Mouse (Mus musculus) liver, adult (tissue): ENCODE measurements at regions not wholly inside any gene's neighbourhood (a gene's known extent, or its start where the extent isn't known, plus 50 kb on each side); places are given as distances from the start of the nearest gene placed in this dataset.

Experiments used
- GATA4 ChIP-seq: IDR thresholded peaks from 2 replicates; pipeline ENCODE4 v1.6.1; 2014; ENCODE audit warnings: mild to moderate bottlenecking, low read length; ENCODE audit not compliant: insufficient replicate concordance

GRCm38 (mm10) chr6:126481257-126481656 lies 54.0 kb downstream of the Kcna5 start:
- TF ChIP-seq GATA4 = no peak

GRCm38 (mm10) chr6:126477506-126477905 lies 57.7 kb downstream of the Kcna5 start:
- no peak for TF ChIP-seq GATA4

DNA sequence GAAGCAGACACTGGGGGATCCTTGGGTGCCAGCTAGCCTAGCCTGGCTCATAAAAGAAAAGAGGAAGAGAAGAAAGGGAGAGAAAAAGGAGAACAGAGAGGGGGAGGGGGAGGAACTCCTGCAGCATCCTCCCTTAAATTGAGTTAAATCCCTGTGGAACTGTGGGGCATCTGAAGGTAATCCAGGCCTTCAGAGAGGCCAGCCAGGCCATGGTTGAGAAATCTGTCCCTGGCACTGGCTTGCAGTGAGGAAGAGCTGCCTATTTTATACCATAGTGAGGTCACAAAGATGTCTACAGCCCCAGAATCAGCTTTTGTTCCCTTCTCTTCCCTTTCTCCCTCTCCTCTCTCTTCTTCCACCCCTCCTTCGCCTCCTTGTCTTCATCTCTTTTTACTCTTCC lies 58.5 kb downstream of the Kcna5 start:
- no peak for TF ChIP-seq GATA4

DNA sequence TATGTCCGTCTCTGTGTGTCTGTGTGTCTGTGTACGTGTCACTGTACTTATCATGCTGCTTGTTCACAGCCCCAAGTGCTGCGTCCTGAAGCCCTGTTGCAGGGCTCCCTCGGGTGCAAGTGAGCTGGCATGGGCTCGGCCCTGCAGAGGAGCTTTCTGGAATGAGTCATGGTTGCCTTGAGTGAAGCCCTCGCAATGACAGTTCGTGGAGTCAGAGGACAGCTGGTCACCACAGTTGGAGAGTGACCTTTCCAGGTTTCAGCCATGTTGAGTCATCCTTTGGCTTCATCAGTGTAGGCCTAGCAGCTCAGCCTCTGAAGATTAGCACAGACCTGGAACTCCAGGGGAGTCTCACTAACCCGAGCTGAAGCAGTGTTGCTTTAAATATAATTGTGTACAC lies 59.7 kb downstream of the Kcna5 start:
- TF ChIP-seq GATA4 = no peak

GRCm38 (mm10) chr6:126453751-126454150 lies 81.5 kb downstream of the Kcna5 start:
- TF ChIP-seq GATA4 = no peak

DNA sequence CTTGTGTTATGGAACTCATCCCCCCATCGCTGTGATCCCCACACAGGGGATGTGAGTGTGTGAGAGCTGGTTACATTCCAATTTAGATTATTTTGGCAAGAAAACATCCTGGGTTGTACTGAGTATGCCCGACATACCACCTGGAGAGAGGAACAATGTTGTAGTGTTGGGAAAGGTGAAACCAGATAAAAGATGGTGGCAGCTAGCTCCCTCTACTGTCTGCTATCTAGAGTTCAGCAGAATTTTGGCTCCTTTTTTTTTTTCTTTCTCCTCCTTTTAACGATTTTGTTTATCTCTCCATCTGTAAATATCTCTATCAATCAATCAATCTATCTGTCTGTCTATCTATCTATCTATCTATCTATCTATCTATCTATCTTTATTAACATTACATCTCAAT lies 89.7 kb downstream of the Kcna5 start:
- no peak for TF ChIP-seq GATA4

GRCm38 (mm10) chr6:126440254-126440653 lies 95.0 kb downstream of the Kcna5 start:
- no peak for TF ChIP-seq GATA4

DNA sequence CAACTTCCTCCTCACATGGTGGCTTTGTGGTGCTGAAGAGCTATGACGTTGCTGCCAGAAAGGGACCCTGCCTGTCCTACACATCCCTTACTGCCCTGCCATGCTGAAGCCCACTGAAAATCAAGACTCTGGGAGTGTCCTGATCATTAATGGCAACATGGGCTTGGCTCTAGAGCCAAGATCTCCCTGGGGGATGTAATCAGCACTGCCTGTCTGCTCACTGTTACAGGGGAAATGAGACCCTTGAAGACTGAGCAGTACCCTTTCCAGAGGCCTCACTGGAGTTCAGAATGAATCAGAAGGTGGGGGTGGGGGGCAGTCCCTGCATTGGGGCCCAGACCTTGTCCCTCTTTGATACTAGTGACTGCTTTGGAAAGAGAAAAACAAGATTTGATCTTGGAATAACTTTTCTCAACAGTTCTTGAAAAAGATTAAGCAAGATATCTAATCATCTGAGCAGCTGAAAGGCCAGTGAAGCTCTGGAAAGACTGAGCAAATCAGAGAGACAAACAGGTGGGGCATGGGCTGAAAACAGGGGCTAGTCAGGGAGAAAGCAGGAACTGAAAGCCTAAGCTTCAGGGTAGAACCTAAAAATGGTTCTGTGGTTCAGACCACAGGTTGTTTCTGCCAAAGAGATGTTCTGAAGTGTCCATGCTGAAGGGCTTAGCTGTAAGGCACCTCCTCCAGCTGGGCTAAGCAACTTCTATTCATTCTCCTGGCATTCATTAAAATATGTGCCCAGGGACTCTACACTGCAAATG lies 97.1 kb downstream of the Kcna5 start:
- TF ChIP-seq GATA4 = no peak

DNA sequence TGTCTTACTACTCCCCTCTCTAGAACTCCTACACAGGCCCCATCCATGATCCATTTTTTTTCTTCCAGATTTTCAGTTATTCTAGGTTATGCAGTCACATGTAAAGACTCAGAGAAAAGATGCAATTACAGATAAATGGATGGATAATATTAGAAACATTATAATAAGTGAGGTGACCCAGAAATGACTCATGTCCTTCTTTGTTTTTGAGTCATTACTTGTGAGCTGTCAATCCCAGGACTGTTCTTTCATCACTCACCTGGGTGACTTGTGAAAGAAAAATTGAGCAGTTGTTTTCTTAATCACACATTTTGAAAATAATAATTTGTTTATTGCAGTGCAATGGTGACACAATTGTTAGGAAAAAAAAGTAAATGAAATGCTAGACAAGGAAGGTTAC lies 108.0 kb downstream of the Kcna5 start:
- TF ChIP-seq GATA4 = no peak

GRCm38 (mm10) chr6:126405736-126406135 lies 129.5 kb downstream of the Kcna5 start:
- no peak for TF ChIP-seq GATA4

DNA sequence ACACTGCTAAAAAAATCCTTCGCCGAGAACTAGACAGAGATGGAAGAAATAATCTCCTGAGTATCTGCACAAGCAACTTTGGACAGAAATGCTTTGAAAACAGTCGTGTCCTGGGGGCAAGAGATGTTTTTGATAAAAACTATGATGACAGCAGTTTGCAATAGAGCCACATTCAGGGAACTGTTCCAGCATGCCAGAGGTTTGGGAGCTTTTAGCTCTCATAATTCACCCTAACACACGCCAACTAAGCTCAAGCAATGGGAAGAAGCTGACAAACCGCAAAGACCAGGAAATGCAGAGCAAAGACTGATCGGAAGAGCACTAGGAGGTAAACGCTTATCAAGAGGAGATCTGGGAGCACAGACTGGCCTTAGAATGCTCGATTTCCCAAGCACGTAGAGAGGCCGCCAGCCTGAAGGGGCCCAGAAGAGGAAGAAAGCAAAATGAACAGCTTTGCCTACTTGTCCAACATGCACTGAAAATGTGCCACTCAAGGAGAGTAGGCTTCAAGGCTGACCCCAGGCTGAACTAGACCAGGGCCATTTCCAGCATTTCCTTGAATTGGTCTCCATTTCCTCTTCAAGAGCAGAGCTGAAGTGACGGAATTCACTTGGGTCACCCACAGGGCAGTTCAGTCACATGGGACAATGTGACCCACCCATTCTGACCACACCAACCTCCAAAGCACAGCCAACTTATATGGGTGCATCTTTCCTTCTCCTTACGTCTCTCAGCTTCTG lies 130.7 kb downstream of the Kcna5 start:
- peak; percentile 65; the same call in 1 of the 2 replicates for TF ChIP-seq GATA4

- TF ChIP-seq GATA4 = no peak
Measured at GRCm38 (mm10) chr6:126399595-126399994, 135.6 kb downstream of the Kcna5 start.

GRCm38 (mm10) chr6:126398641-126399040 lies 136.6 kb downstream of the Kcna5 start:
- no peak for TF ChIP-seq GATA4

GRCm38 (mm10) chr6:126395015-126395414 lies 140.2 kb downstream of the Kcna5 start:
- TF ChIP-seq GATA4 = no peak

DNA sequence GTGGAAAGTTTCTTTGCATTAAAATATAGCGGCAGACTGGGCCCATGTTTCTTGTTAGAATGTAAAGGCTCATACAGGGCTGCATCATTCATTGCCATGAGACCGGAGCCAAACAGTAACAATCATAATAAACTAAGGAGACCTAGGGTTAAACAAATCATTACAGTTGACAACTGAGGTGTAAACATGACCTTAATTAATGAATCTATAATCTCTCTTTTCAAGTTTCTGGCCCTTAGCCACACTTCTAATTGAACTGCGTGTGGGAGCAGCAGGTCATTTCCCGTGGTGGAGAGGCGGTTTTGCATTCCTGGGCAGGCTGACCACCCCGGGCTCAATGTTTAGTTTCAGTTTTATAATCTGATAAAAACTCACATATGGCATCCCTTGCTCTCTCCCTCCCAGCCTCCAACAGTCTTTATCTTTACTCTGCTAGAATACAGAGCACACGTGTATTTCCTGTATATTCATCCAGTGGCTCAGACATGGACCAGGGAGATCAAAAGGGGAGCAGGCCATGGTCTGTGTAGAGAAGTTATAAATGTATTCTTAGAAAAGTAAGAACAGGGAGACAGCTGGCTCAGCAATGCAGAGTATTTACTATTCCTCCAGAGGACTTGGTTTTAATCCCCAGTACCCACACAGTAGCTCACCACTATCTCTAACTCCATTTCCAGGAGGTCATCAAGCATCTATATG lies 141.0 kb downstream of the Kcna5 start:
- no peak for TF ChIP-seq GATA4
